Mouse (Mus musculus): ENCODE measurements around the gene Cdkn2aip.

- TF ChIP-seq CTCF (IDR thresholded peaks at IDR 0.05; ENCODE audit: insufficient read depth, low read depth, low read length) (peak; percentile 95), POLR2A (IDR thresholded peaks at IDR 0.05; ENCODE audit: insufficient read depth, low read depth, low read length) (no peak)
These were observed 29.7 kb upstream of the Cdkn2aip start for GRCm38 (mm10) chr8:47743419-47743818.

Data from olfactory bulb, adult 2 months (tissue).